Mouse (Mus musculus): ENCODE measurements around the gene Lnpep.

GRCm38 (mm10) chr17:17531338-17531737 is 93.5 kb downstream of the Lnpep start:
- TF ChIP-seq POLR2A (IDR thresholded peaks at IDR 0.05; ENCODE audit: low read depth, low read length) (no peak), CTCF (IDR thresholded peaks at IDR 0.05; ENCODE audit: extremely low read depth, insufficient read length, insufficient replicate concordance, low read depth, low read length) (no peak)

All from small intestine, adult 2 months (tissue).